Mouse (Mus musculus) gastrocnemius, adult 8-10 months (tissue): ENCODE data around the gene Krtap9-3. TPM values are rescaled to one million over a fixed set of nuclear protein-coding genes. Genes with fewer than 3 reads are reported as not detected.
"Not testable (repeated sequence)": the region's sequence is repeated elsewhere in the genome, so short reads cannot be mapped to it uniquely, and the experiment has no call there.

Experiments
- DNase-seq, 2 experiments: peaks; one replicate each; pipeline ENCODE4 v3.0.0; 2022; ENCODE audit warnings: low spot score in 2 of 2
- total RNA-seq, 4 experiments: library from RNA; stranded (reverse); gene quantifications; 2 replicates each; pipeline ENCODE4 v1.2.4; 2022

Gene Krtap9-3
- not detected for total RNA-seq

- DNase-seq = not testable (repeated sequence)
These were observed at the start of gene Krtap9-3 for GRCm38 (mm10) chr11:99597742-99598141. TSS of gene Krtap9-3 (minus strand) at chr11:99598105.

- DNase-seq = no peak
These were observed 48.5 kb upstream of the Krtap9-3 start for GRCm38 (mm10) chr11:99646444-99646843.

GRCm38 (mm10) chr11:99644351-99644750 is 46.4 kb upstream of the Krtap9-3 start:
- DNase-seq = no peak

GRCm38 (mm10) chr11:99643635-99644139 is 45.8 kb upstream of the Krtap9-3 start, which contains the start of gene Krtap4-7:
TSS of gene Krtap4-7 (minus strand) at chr11:99644089.
- DNase-seq = not testable (repeated sequence)

GRCm38 (mm10) chr11:99640926-99641325 is 43.0 kb upstream of the Krtap9-3 start:
- DNase-seq = no peak

- no peak for DNase-seq
These were observed 39.2 kb upstream of the Krtap9-3 start for GRCm38 (mm10) chr11:99637086-99637485.

- no peak for DNase-seq
These were observed 36.8 kb upstream of the Krtap9-3 start, which contains the start of gene Krtap4-2 for GRCm38 (mm10) chr11:99634653-99635134. TSS of gene Krtap4-2 (minus strand) at chr11:99635084.

- no peak for DNase-seq
These were observed 35.4 kb upstream of the Krtap9-3 start for GRCm38 (mm10) chr11:99633293-99633692.

- no peak for DNase-seq
These were observed 33.0 kb upstream of the Krtap9-3 start for GRCm38 (mm10) chr11:99630890-99631289.

GRCm38 (mm10) chr11:99628138-99628537 is 30.2 kb upstream of the Krtap9-3 start, which contains the start of gene Krtap4-1:
TSS of gene Krtap4-1 (minus strand) at chr11:99628238.
- DNase-seq = no peak

- no peak for DNase-seq
These were observed 22.4 kb upstream of the Krtap9-3 start, which contains the start of gene Gm11562 for GRCm38 (mm10) chr11:99620335-99620734. TSS of gene Gm11562 (minus strand) at chr11:99620435.

GRCm38 (mm10) chr11:99614796-99615363 is 17.0 kb upstream of the Krtap9-3 start, which contains the start of gene Krtap2-4:
TSS of gene Krtap2-4 (minus strand) at chr11:99614846.
- no peak for DNase-seq

GRCm38 (mm10) chr11:99610089-99610488 is 12.2 kb upstream of the Krtap9-3 start, which contains the start of gene Gm11937:
TSS of gene Gm11937 (minus strand) at chr11:99610189.
- DNase-seq = not testable (repeated sequence)

- no peak for DNase-seq
These were observed 11.2 kb upstream of the Krtap9-3 start for GRCm38 (mm10) chr11:99609126-99609525.

GRCm38 (mm10) chr11:99603208-99603607 is 5.3 kb upstream of the Krtap9-3 start, which contains the start of gene Gm11938:
TSS of gene Gm11938 (minus strand) at chr11:99603308.
- not testable (repeated sequence) for DNase-seq

GRCm38 (mm10) chr11:99590981-99591380 is 6.9 kb downstream of the Krtap9-3 start, which contains the start of gene Krtap1-3:
TSS of gene Krtap1-3 (minus strand) at chr11:99591339.
- DNase-seq = no peak

- DNase-seq = no peak
These were observed 12.8 kb downstream of the Krtap9-3 start for GRCm38 (mm10) chr11:99585096-99585495.

GRCm38 (mm10) chr11:99583245-99583704 is 14.6 kb downstream of the Krtap9-3 start, which contains the start of gene Krtap1-4:
TSS of gene Krtap1-4 (minus strand) at chr11:99583654.
- no peak for DNase-seq

GRCm38 (mm10) chr11:99581564-99581963 is 16.3 kb downstream of the Krtap9-3 start:
- no peak for DNase-seq

GRCm38 (mm10) chr11:99581051-99581450 is 16.9 kb downstream of the Krtap9-3 start:
- DNase-seq = no peak

- no peak for DNase-seq
These were observed 17.3 kb downstream of the Krtap9-3 start, which contains the start of gene Krtap1-5 for GRCm38 (mm10) chr11:99580636-99581035. TSS of gene Krtap1-5 (minus strand) at chr11:99581016.

- no peak for DNase-seq
These were observed 23.8 kb downstream of the Krtap9-3 start for GRCm38 (mm10) chr11:99574106-99574505.
